Mouse (Mus musculus) layer of hippocampus, postnatal 25 days (tissue): ENCODE results near the gene Syt13. TPM values are rescaled to one million over a fixed set of nuclear protein-coding genes. Genes with fewer than 3 reads are reported as not detected.

Experiments
- DNase-seq, 2 experiments: peaks; one replicate each; pipeline ENCODE4 v3.0.0; 2022; ENCODE audit warnings: mixed read lengths in 2 of 2, low spot score in 1 of 2; ENCODE audit errors: extremely low spot score in 1 of 2
- total RNA-seq, 2 experiments: library from RNA; stranded (reverse); gene quantifications; 2 replicates each; pipeline ENCODE4 v1.2.3; 2021

Gene Syt13
- total RNA-seq, 2 experiments from 2014 or later: 141 to 161 TPM

DNA sequence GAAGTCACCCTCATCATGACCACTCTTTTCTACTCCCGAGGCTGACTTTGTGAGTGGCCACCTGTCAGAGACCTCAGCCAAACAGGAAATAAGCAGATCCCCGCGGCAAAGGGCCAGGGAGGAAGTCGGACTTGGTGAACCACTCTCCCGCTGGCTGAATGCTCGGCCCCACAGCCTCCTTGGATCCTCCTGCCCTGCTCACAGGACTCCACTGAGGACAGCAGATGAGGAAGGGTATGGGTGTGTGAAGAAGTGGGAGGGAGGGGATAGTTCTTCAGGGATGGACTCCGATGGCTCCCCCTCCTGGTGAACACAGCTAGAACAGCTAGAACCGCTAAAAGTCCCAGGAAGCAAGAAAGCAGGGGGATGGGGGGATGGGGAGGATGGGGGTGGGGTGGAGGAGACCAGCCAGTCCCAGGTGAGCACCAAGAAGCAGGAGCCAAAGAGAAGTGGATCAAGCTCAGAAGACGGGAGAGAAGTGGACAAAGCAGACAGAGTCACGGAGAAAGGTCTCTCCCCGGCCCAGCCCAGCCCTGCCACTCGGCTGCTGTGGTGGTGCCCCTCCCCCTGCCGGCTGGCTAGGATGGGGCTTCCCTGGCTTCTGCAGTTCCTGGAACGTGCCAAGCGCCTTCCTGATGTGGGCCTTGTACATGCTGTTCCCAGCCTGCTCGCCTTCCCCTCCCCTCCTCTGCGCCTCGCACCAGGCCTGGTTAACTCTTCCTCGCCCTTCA is 73.2 kb downstream of the Syt13 start:
- peak; percentile 37 to 57 for DNase-seq

DNA sequence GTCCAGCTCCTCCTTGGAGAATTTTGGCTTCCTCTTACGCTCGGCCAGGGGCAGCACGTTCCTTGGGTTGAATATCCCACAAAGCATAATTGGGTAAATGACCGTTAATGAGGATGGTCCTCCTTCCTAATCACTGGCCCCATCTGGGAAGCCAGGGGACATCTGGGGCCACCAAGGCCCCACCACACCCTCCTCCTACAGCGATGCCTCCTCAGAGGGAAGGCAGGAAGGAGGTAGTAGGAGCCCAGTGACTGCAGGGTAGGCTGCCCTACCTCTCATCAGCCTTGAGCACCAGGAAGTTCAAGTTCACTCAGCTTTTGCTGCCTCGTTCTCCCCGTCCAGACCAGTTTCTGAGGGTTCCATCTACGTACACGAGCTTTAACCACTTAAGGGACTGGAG is 74.7 kb downstream of the Syt13 start:
- DNase-seq: no peak

DNA sequence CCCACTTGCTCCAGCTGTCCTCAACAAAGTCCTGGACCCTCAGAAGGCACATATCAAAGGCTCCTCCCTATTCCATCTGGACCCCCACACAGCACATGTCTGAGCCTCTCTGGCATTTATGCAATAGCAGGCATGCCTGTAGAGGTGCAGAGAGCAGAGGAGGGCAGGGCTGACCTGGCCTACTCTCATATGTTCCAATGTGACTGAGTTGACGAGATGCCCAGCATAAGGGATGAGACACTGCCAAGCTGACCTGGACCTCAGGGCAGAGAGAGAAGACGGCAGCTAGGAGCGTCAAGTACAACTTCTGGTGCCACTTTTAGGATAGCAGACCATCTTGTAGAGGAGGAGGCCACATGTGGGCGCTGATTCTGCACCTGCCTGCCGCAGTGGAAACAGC is 77.1 kb downstream of the Syt13 start:
- no peak for DNase-seq

DNA sequence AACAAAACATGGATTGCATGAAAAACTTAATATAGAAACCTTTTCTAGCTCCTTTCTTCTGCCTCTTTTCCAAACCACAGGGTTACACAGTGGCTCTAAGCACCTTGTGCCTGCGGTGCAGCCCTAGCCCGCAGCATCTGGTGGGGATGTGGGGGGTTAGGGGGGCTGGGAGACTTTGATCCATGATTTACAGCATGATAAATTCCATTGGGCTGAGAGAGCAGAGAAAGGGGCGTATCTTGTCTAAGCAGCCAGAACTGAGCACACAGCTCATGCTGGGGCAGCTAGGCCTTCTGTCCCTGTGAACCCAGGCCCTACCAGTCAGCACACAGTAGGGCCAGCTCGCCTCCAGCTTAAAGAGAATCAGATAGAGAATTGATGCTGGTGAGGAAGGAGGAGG is 90.1 kb downstream of the Syt13 start:
- no peak for DNase-seq

Other genes starting within 250 kb of the Syt13 start
- gene Prdm11, start 131.1 kb downstream of the Syt13 start, total RNA-seq: 10 to 100 TPM; 24.1 to 25.8 TPM